Mouse (Mus musculus) adrenal gland, postnatal 4 days (tissue): ENCODE data around the gene Slc25a40. TPM values are rescaled to one million over a fixed set of nuclear protein-coding genes. Genes with fewer than 3 reads are reported as not detected.

Source experiments
- DNase-seq, 2 experiments: peaks; one replicate each; pipeline ENCODE4 v3.0.0; 2021 to 2022; ENCODE audit warnings: low spot score in 2 of 2, mixed read lengths in 2 of 2
- total RNA-seq, 2 experiments: library from RNA; stranded (reverse); gene quantifications; 2 replicates each; pipeline ENCODE4 v1.2.3; 2021

The Slc25a40 gene
- total RNA-seq, 2 experiments from 2014 or later = 13.5 to 15.8 TPM

GRCm38 (mm10) chr5:8489471-8490110, 66.9 kb downstream of the Slc25a40 start:
- no peak for DNase-seq

GRCm38 (mm10) chr5:8491778-8492177, 69.1 kb downstream of the Slc25a40 start:
- DNase-seq = no peak

Other genes with a start within 250 kb of the Slc25a40 start
- gene Adam22, start 54.7 kb upstream of the Slc25a40 start, total RNA-seq = 10 to 100 TPM in 1 of 2 experiments, 1 to 10 TPM in 1; 9.3 to 10.6 TPM
- gene Dbf4, start 134 bp upstream of the Slc25a40 start, total RNA-seq = 10 to 100 TPM; 21.9 to 24.3 TPM
- 1 to 10 TPM; 8.2 to 9.3 TPM for gene Rundc3b, start 200.1 kb downstream of the Slc25a40 start, total RNA-seq
- gene Abcb1a, start 237.2 kb downstream of the Slc25a40 start, total RNA-seq = 10 to 100 TPM; 11.5 to 11.9 TPM